Mouse (Mus musculus) lung, adult 2 months (tissue): ENCODE measurements around the gene Tex12. TPM values are rescaled to one million over a fixed set of nuclear protein-coding genes. Genes with fewer than 3 reads are reported as not detected.
A peak's percentile ranks its signal among the peaks of the same experiment; 100 is the strongest.

Experiments used
- DNase-seq: peaks from one replicate; pipeline ENCODE4 v3.0.0; 2022
- H3K4me1 ChIP-seq: fragments of 200-500 bp; 2 replicates; pipeline ENCODE4 v1.6.1; 2011; ENCODE audit warnings: low read length; ENCODE audit not compliant: control insufficient read depth, insufficient read depth
- H3K4me3 ChIP-seq: fragments of 200-500 bp; replicated peaks from 2 replicates; pipeline ENCODE3; 2011; ENCODE audit warnings: low read depth, mild to moderate bottlenecking, control low read depth, low read length; ENCODE audit errors: extremely low read depth
- CTCF ChIP-seq: fragments of 200-500 bp; IDR thresholded peaks from 2 replicates; pipeline ENCODE4 v1.5.1; 2011; ENCODE audit warnings: mild to moderate bottlenecking, low read length, control low read depth; ENCODE audit not compliant: insufficient read depth
- POLR2A ChIP-seq: fragments of 200-500 bp; IDR thresholded peaks from 2 replicates; pipeline ENCODE4 v1.6.1; 2011; ENCODE audit warnings: low read depth, mild to moderate bottlenecking, control low read depth, low read length, borderline replicate concordance; ENCODE audit errors: extremely low read depth
- WGBS: fragments of 180-500 bp; shearing (Covaris S2); methylation state at CpG from one replicate; pipeline ENCODE4 v1.1.7; 2018; 5-methylcytosine and 5-hydroxymethylcytosine counted together
- polyA plus RNA-seq: library from polyadenylated mRNA; depleted of rRNA; stranded (reverse); fragments of >200 nt; gene quantifications from 2 replicates; pipeline ENCODE4 v1.2.3, GENCODE M21; 2012

Gene Tex12
- polyA plus RNA-seq, 1 experiment, result not detected

- Histone ChIP-seq H3K4me3 (no peak overlapping the region), H3K4me1 (no peaks in the 10 kb centered on the region)
- DNase-seq, result no peak
- WGBS, result 60% methylated on average over 7 of the region's 7 CpGs
- TF ChIP-seq POLR2A (no peak), CTCF (no peak)
These were observed 4.0 kb upstream of the Tex12 start for GRCm38 (mm10) chr9:50565173-50565572.

- 68% methylated on average over 2 of the region's 2 CpGs for WGBS
These were observed 814 bp upstream of the Tex12 start for GRCm38 (mm10) chr9:50561918-50562360.

GRCm38 (mm10) chr9:50555094-50555446, 6.1 kb downstream of the Tex12 start, which contains the start of gene Bco2:
Bco2 (minus strand) TSS chr9:50555181.
- no peak for TF ChIP-seq CTCF
- no peak for DNase-seq
- 28% methylated on average over 2 of the region's 2 CpGs for WGBS
- Histone ChIP-seq H3K4me1 (no peaks in the 10 kb centered on the region; the same call in 1 of the 2 replicates), H3K4me3 (peak within 1 kb of the TSS; percentile 54)

More at GRCm38 (mm10) chr9:50561918-50562360, 814 bp upstream of the Tex12 start:
- TF ChIP-seq CTCF (no peak), POLR2A (no peak)
- DNase-seq, result no peak
- Histone ChIP-seq H3K4me3 (no peak overlapping the region), H3K4me1 (no peaks in the 10 kb centered on the region)

GRCm38 (mm10) chr9:50554241-50555093, 6.7 kb downstream of the Tex12 start, which contains the start of gene Il18:
Il18 (plus strand) TSS chr9:50554827.
- TF ChIP-seq CTCF, result no peak
- TF ChIP-seq POLR2A, result no peak
- no peaks in the 10 kb centered on the region; the same call in 1 of the 2 replicates for H3K4me1 ChIP-seq
- WGBS, result 31% methylated on average over 12 of the region's 12 CpGs
- H3K4me3 ChIP-seq, result peak within 1 kb of the TSS; percentile 54
- DNase-seq, result peak; percentile 34

- WGBS, result 54% methylated on average over 2 of the region's 2 CpGs
- Histone ChIP-seq H3K4me3 (no peak overlapping the region), H3K4me1 (no peaks in the 10 kb centered on the region; the same call in 1 of the 2 replicates)
- TF ChIP-seq POLR2A (no peak), CTCF (no peak)
- DNase-seq, result no peak
These were observed 7.6 kb downstream of the Tex12 start for GRCm38 (mm10) chr9:50553547-50553946.

GRCm38 (mm10) chr9:50552206-50552605, 8.9 kb downstream of the Tex12 start:
- no peak for DNase-seq
- WGBS, result 53% methylated on average over 5 of the region's 5 CpGs
- TF ChIP-seq POLR2A, result no peak
- no peak for TF ChIP-seq CTCF

GRCm38 (mm10) chr9:50548936-50549335, 12.2 kb downstream of the Tex12 start:
- Histone ChIP-seq H3K4me3 (no peak overlapping the region), H3K4me1 (no peaks in the 10 kb centered on the region; the same call in 1 of the 2 replicates)
- 59% methylated on average over 4 of the region's 4 CpGs for WGBS
- no peak for DNase-seq
- TF ChIP-seq POLR2A, result no peak
- TF ChIP-seq CTCF, result no peak

More at GRCm38 (mm10) chr9:50552206-50552605, 8.9 kb downstream of the Tex12 start:
- H3K4me1 ChIP-seq, result no peaks in the 10 kb centered on the region; the same call in 1 of the 2 replicates
- H3K4me3 ChIP-seq, result no peak overlapping the region

GRCm38 (mm10) chr9:50547859-50548478, 13.2 kb downstream of the Tex12 start:
- TF ChIP-seq POLR2A (no peak), CTCF (no peak)
- Histone ChIP-seq H3K4me1 (no peaks in the 10 kb centered on the region), H3K4me3 (no peak overlapping the region)
- whole genome bisulfite sequencing, result 20% methylated on average over 5 of the region's 5 CpGs
- no peak for DNase-seq

GRCm38 (mm10) chr9:50542401-50542800, 18.7 kb downstream of the Tex12 start:
- TF ChIP-seq POLR2A (no peak), CTCF (no peak)
- 60% methylated on average over 9 of the region's 9 CpGs for WGBS
- no peak overlapping the region for H3K4me3 ChIP-seq
- no peak for DNase-seq
- H3K4me1 ChIP-seq, result no peaks in the 10 kb centered on the region
